Mouse (Mus musculus) heart, embryonic 16.5 days (tissue): ENCODE results near the gene Mtf1. TPM values are rescaled to one million over a fixed set of nuclear protein-coding genes. Genes with fewer than 3 reads are reported as not detected.

Experiments used
- ATAC-seq: fragments of 200-750 bp; cut with Nextera tagmentation; replicated peaks from 2 replicates; pipeline ENCODE4 v1.8.0; 2017; ENCODE audit warnings: moderate number of reproducible peaks; ENCODE audit not compliant: insufficient read depth, low FRiP score; ENCODE audit errors: extremely low read depth
- H3K27ac ChIP-seq: fragments of 300-500 bp; sonication (generic); 2 replicates; pipeline ENCODE4 v1.5.1; 2014; ENCODE audit warnings: mild to moderate bottlenecking, low read length, control low read depth, moderate library complexity
- H3K27me3 ChIP-seq: fragments of 300-500 bp; sonication (generic); 2 replicates; pipeline ENCODE4 v1.6.1; 2014; ENCODE audit warnings: low read length, mixed read lengths; ENCODE audit not compliant: control insufficient read depth, insufficient read depth
- H3K36me3 ChIP-seq: fragments of 300-500 bp; sonication (generic); 2 replicates; pipeline ENCODE4 v1.6.1; 2014; ENCODE audit not compliant: control insufficient read depth, insufficient read depth
- H3K4me1 ChIP-seq: fragments of 300-500 bp; sonication (generic); 2 replicates; pipeline ENCODE4 v1.6.1; 2014; ENCODE audit warnings: low read length, mixed read lengths; ENCODE audit not compliant: control insufficient read depth, insufficient read depth
- H3K4me2 ChIP-seq: fragments of 300-500 bp; sonication (generic); 2 replicates; pipeline ENCODE4 v1.6.1; 2014; ENCODE audit warnings: low read depth, mild to moderate bottlenecking, control low read depth, low read length
- H3K4me3 ChIP-seq: fragments of 300-500 bp; sonication (generic); 2 replicates; pipeline ENCODE4 v1.5.1; 2014; ENCODE audit warnings: mild to moderate bottlenecking, control low read depth, low read length
- H3K9ac ChIP-seq: fragments of 300-500 bp; sonication (generic); 2 replicates; pipeline ENCODE4 v1.6.1; 2014; ENCODE audit warnings: low read length, control low read depth
- H3K9me3 ChIP-seq: fragments of 300-500 bp; sonication (generic); replicated peaks from 2 replicates; pipeline ENCODE4 v1.6.1; 2016; ENCODE audit warnings: low read length; ENCODE audit not compliant: control insufficient read depth
- WGBS: fragments of 180-500 bp; shearing (Covaris S2); extraction: QIAGEN DNeasy Blood & Tissue Kit; methylation state at CpG from one replicate; pipeline ENCODE4 v1.1.7; 2014; 5-methylcytosine and 5-hydroxymethylcytosine counted together
- polyA plus RNA-seq: library from polyadenylated mRNA; unstranded; fragments of >200 nt; fragmentation: Nextera tagmentation; extraction: Ambion mirVana; gene quantifications from 2 replicates; pipeline ENCODE4 v1.2.1, GENCODE M21; 2015

Mtf1 gene
- polyA plus RNA-seq, 1 experiment from 2014 or later = 11.5 TPM

- WGBS = 85% methylated on average over 2 of the region's 2 CpGs
- Histone ChIP-seq H3K4me3 (no peak overlapping the region), H3K4me1 (no peaks in the 10 kb centered on the region), H3K9ac (no peak overlapping the region), H3K4me2 (no peak overlapping the region), H3K9me3 (no peaks in the 10 kb centered on the region), H3K36me3 (no peaks in the 10 kb centered on the region), H3K27me3 (peaks cover 64% of the 10 kb centered on the region), H3K27ac (no peak overlapping the region)
- ATAC-seq = no peak
These were observed 88.0 kb downstream of the Mtf1 start for GRCm38 (mm10) chr4:124889935-124890334.

- ATAC-seq = no peak
- WGBS = 76% methylated on average over 5 of the region's 5 CpGs
- Histone ChIP-seq H3K36me3 (no peaks in the 10 kb centered on the region), H3K27me3 (peaks cover 68% of the 10 kb centered on the region), H3K4me3 (no peak overlapping the region), H3K27ac (no peak overlapping the region), H3K4me2 (no peak overlapping the region), H3K4me1 (no peaks in the 10 kb centered on the region), H3K9ac (no peak overlapping the region), H3K9me3 (no peaks in the 10 kb centered on the region)
These were observed 88.9 kb downstream of the Mtf1 start for GRCm38 (mm10) chr4:124890831-124891230.

GRCm38 (mm10) chr4:124893769-124894168 is 91.9 kb downstream of the Mtf1 start:
- no peaks in the 10 kb centered on the region for H3K4me1 ChIP-seq
- no peak overlapping the region for H3K4me3 ChIP-seq
- no peak overlapping the region for H3K9ac ChIP-seq
- no peak for ATAC-seq
- WGBS = 38% methylated on average over 6 of the region's 6 CpGs
- no peaks in the 10 kb centered on the region for H3K36me3 ChIP-seq
- peaks cover 64% of the 10 kb centered on the region for H3K27me3 ChIP-seq
- no peaks in the 10 kb centered on the region for H3K9me3 ChIP-seq
- H3K4me2 ChIP-seq = no peak overlapping the region
- no peak overlapping the region for H3K27ac ChIP-seq

- ATAC-seq = 0 out of 2 replicates have a peak, but pooled peaks have one; percentile 23
These were observed 92.9 kb downstream of the Mtf1 start for GRCm38 (mm10) chr4:124894508-124895428.

GRCm38 (mm10) chr4:124898428-124898827 is 96.5 kb downstream of the Mtf1 start:
- 53% methylated on average over 10 of the region's 10 CpGs for WGBS
- Histone ChIP-seq H3K4me3 (no peak overlapping the region), H3K9me3 (no peaks in the 10 kb centered on the region), H3K27me3 (peaks cover 43% of the 10 kb centered on the region), H3K4me2 (no peak overlapping the region), H3K36me3 (no peaks in the 10 kb centered on the region), H3K9ac (no peak overlapping the region), H3K4me1 (no peaks in the 10 kb centered on the region), H3K27ac (no peak overlapping the region)
- ATAC-seq = no peak

More at GRCm38 (mm10) chr4:124894508-124895428, 92.9 kb downstream of the Mtf1 start:
- 1% methylated on average over 83 of the region's 83 CpGs for WGBS
- Histone ChIP-seq H3K4me2 (peak overlapping the region; percentile 73), H3K27ac (no peak overlapping the region), H3K36me3 (no peaks in the 10 kb centered on the region), H3K4me3 (peak overlapping the region; percentile 50), H3K27me3 (peaks cover 62% of the 10 kb centered on the region), H3K9me3 (no peaks in the 10 kb centered on the region), H3K4me1 (no peaks in the 10 kb centered on the region), H3K9ac (no peak overlapping the region)

Other genes starting within 250 kb of the Mtf1 start
- gene 3100002H09Rik, start 191.3 kb upstream of the Mtf1 start, polyA plus RNA-seq = 0.17 TPM in 1 of 2 replicates, not detected in the other
- 0.15 and 0.17 TPM in 2 replicates for gene Pou3f1, start 145.3 kb upstream of the Mtf1 start, polyA plus RNA-seq
- 40.3 and 49.2 TPM in 2 replicates for gene Utp11, start 108.5 kb upstream of the Mtf1 start, polyA plus RNA-seq
- gene Fhl3, start 101.4 kb upstream of the Mtf1 start, polyA plus RNA-seq = 3.8 and 5.0 TPM in 2 replicates
- 77.7 and 95.1 TPM in 2 replicates for gene Sf3a3, start 87.3 kb upstream of the Mtf1 start, polyA plus RNA-seq
- gene Inpp5b, start 60.3 kb upstream of the Mtf1 start, polyA plus RNA-seq = 16.3 and 16.8 TPM in 2 replicates
- gene Yrdc, start 48.6 kb downstream of the Mtf1 start, polyA plus RNA-seq = 22.3 and 22.6 TPM in 2 replicates
- 40.0 and 40.8 TPM in 2 replicates for gene 1110065P20Rik, start 49.1 kb downstream of the Mtf1 start, polyA plus RNA-seq
- 0.07 and 0.29 TPM in 2 replicates for gene Maneal, start 60.1 kb downstream of the Mtf1 start, polyA plus RNA-seq
- 0.03 TPM in 1 of 2 replicates, not detected in the other for gene Epha10, start 78.8 kb downstream of the Mtf1 start, polyA plus RNA-seq
- gene 9930104L06Rik, start 134.9 kb downstream of the Mtf1 start, polyA plus RNA-seq = 8.8 and 10.3 TPM in 2 replicates
- 117 and 122 TPM in 2 replicates for gene Cdca8, start 137.2 kb downstream of the Mtf1 start, polyA plus RNA-seq
- 5.5 and 5.9 TPM in 2 replicates for gene Rspo1, start 184.3 kb downstream of the Mtf1 start, polyA plus RNA-seq
- gene Gnl2, start 214.5 kb downstream of the Mtf1 start, polyA plus RNA-seq = 59.7 and 66.2 TPM in 2 replicates